8 mouse cellular contexts compared by ENCODE assay signal in the genomic region with DNA sequence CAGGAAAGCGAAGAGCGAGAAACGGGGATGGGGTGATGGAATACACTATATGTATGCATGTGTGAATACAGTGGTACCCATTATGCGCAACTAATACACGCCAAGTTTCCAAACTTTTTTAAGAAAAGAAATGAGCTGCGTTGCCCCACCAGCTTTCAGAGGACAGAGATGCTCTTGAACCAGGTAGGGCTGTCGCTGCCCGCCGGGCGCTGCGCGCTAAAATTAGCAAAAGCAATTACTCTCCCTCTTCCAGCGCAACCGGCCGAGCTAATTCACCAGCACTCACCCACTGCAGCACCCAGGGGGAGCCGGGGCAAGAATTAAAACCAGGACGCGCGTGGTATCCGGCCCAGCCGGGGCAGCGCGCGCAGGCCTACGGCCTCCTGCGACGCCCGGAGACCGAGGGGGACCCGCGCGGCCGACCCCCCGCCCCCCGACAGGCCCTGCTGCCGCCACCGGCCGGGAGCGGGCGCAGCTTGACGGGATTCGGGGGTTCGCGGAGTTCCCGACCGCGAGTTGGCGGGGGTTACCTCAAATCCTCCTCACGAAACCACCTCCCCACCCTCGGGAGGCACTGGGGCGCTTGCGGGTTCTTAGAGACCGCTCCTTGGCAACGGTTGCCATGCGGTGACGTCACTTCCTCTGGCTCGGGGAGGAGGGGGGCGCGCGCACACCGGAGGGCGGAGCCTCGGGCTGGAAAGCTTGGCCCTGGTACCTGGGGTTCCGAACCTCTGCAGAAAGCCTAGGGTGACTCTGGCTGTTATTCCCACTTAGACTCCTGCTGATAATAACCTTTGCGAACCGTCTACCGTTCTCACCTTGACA. TPM values are rescaled to one million over a fixed set of nuclear protein-coding genes. Genes with fewer than 3 reads are reported as not detected.
DNase-seq lines count a peak whose midpoint lies in the region; ATAC-seq and TF ChIP-seq lines count a peak whose summit lies in the region.

A gene (minus strand): TSS at position 611 of the 825 bp plus-strand sequence.

- H3K36me3 ChIP-seq in forebrain, embryonic 11.5 days (ENCODE audit: control insufficient read depth, insufficient read depth, low read length), result no peaks in the 10 kb centered on the region; the same call in 1 of the 2 replicates
- peaks cover 9% of the 10 kb centered on the region; the same call in 1 of the 2 replicates for H3K36me3 ChIP-seq in heart, postnatal 0 days (replicated peaks; ENCODE audit: control insufficient read depth, insufficient read depth, low read length)
- no peaks in the 10 kb centered on the region for H3K36me3 ChIP-seq in liver, embryonic 16.5 days (ENCODE audit: control insufficient read depth, insufficient read depth)
- peaks cover 10% of the 10 kb centered on the region for H3K36me3 ChIP-seq in neural tube, embryonic 13.5 days
- no peaks in the 10 kb centered on the region; the same call in 1 of the 2 replicates for H3K36me3 ChIP-seq in testis, adult 2 months (ENCODE audit: control insufficient read depth, insufficient read depth, low read length)

- no peak for TF ChIP-seq EP300 in heart, postnatal 0 days (IDR thresholded peaks at IDR 0.05; ENCODE audit: low read depth)

- H3K9me3 ChIP-seq in forebrain, embryonic 11.5 days (ENCODE audit: control insufficient read depth, low read length), result no peaks in the 10 kb centered on the region
- H3K9me3 ChIP-seq in heart, postnatal 0 days (replicated peaks; ENCODE audit: control insufficient read depth, low read length), result no peaks in the 10 kb centered on the region
- H3K9me3 ChIP-seq in liver, embryonic 16.5 days (replicated peaks; ENCODE audit: control insufficient read depth, low read length), result no peaks in the 10 kb centered on the region
- H3K9me3 ChIP-seq in neural tube, embryonic 13.5 days, result no peaks in the 10 kb centered on the region

- peak; percentile 78 for TF ChIP-seq POLR2A in testis, adult 2 months (IDR thresholded peaks at IDR 0.05; ENCODE audit: control insufficient read depth, low read depth, low read length)

- peak within 1 kb of the TSS; percentile 76 for H3K4me2 ChIP-seq in forebrain, embryonic 11.5 days (ENCODE audit: low read depth, low read length, severe bottlenecking)
- peak within 1 kb of the TSS; percentile 93 for H3K4me2 ChIP-seq in heart, postnatal 0 days (ENCODE audit: low read depth, low read length)
- H3K4me2 ChIP-seq in liver, embryonic 16.5 days (ENCODE audit: low read depth, low read length), result peak within 1 kb of the TSS; percentile 96
- peak within 1 kb of the TSS; percentile 63 for H3K4me2 ChIP-seq in neural tube, embryonic 13.5 days

- H3K4me1 ChIP-seq in forebrain, embryonic 11.5 days (replicated peaks; ENCODE audit: control insufficient read depth, insufficient read depth, low read length), result no peaks in the 10 kb centered on the region; the same call in 1 of the 2 replicates
- peaks cover 17% of the 10 kb centered on the region; the same call in 1 of the 2 replicates for H3K4me1 ChIP-seq in heart, postnatal 0 days (ENCODE audit: control insufficient read depth, insufficient read depth)
- peaks cover 10% of the 10 kb centered on the region for H3K4me1 ChIP-seq in liver, embryonic 16.5 days (ENCODE audit: control insufficient read depth, low read depth, low read length)
- H3K4me1 ChIP-seq in neural tube, embryonic 13.5 days (replicated peaks), result peaks cover 29% of the 10 kb centered on the region
- 0 out of 2 replicates have a peak, but pooled peaks cover 2% of the 10 kb centered on the region for H3K4me1 ChIP-seq in testis, adult 2 months (ENCODE audit: control insufficient read depth, insufficient read depth, low read length)

- H3K27me3 ChIP-seq in forebrain, embryonic 11.5 days (ENCODE audit: control insufficient read depth, insufficient read depth, low read length), result no peaks in the 10 kb centered on the region
- H3K27me3 ChIP-seq in heart, postnatal 0 days (ENCODE audit: control insufficient read depth, insufficient read depth, low read length), result no peaks in the 10 kb centered on the region
- H3K27me3 ChIP-seq in liver, embryonic 16.5 days (ENCODE audit: control insufficient read depth, insufficient read depth, low read depth, low read length), result peaks cover 8% of the 10 kb centered on the region
- no peaks in the 10 kb centered on the region for H3K27me3 ChIP-seq in neural tube, embryonic 13.5 days
- H3K27me3 ChIP-seq in testis, adult 2 months (ENCODE audit: control insufficient read depth, insufficient read depth, low read length), result no peaks in the 10 kb centered on the region

- H3K4me3 ChIP-seq in forebrain, embryonic 11.5 days (ENCODE audit: low read depth, low read length), result peak within 1 kb of the TSS; percentile 87
- peak within 1 kb of the TSS; percentile 86 for H3K4me3 ChIP-seq in heart, postnatal 0 days (ENCODE audit: low read depth, low read length)
- peak within 1 kb of the TSS; percentile 72 for H3K4me3 ChIP-seq in liver, embryonic 16.5 days (ENCODE audit: low read depth, low read length)
- peak within 1 kb of the TSS; percentile 81 for H3K4me3 ChIP-seq in neural tube, embryonic 13.5 days
- H3K4me3 ChIP-seq in testis, adult 2 months (ENCODE audit: control insufficient read depth, low read depth, low read length), result peak within 1 kb of the TSS; percentile 95

- ATAC-seq in forebrain, embryonic 11.5 days (replicated peaks; ENCODE audit: low FRiP score), result peak; percentile 96
- peak; percentile 94 for ATAC-seq in heart, postnatal 0 days (ENCODE audit: insufficient read depth, low read depth)
- ATAC-seq in liver, embryonic 16.5 days (ENCODE audit: low read depth), result peak; percentile 89
- ATAC-seq in neural tube, embryonic 13.5 days (ENCODE audit: low read depth), result peak; percentile 96

- TF ChIP-seq CTCF in heart, postnatal 0 days (IDR thresholded peaks at IDR 0.05; ENCODE audit: low read depth), result no peak
- TF ChIP-seq CTCF in testis, adult 2 months (IDR thresholded peaks at IDR 0.05; ENCODE audit: control insufficient read depth, insufficient read depth, insufficient replicate concordance, low read depth, low read length), result no peak

- 2% methylated on average over 66 of the region's 67 CpGs for WGBS in forebrain, embryonic 11.5 days
- 3% methylated on average over 62 of the region's 67 CpGs for WGBS in heart, postnatal 0 days
- 5% methylated on average over 52 of the region's 67 CpGs for WGBS in liver, embryonic 16.5 days (ENCODE audit: insufficient replicate concordance)
- 2% methylated on average over 67 of the region's 67 CpGs for WGBS in neural tube, embryonic 13.5 days

- peak within 1 kb of the TSS; percentile 92 for H3K9ac ChIP-seq in forebrain, embryonic 11.5 days (ENCODE audit: low read length)
- peak within 1 kb of the TSS; percentile 85 for H3K9ac ChIP-seq in heart, postnatal 0 days (replicated peaks; ENCODE audit: low read depth, low read length)
- peak within 1 kb of the TSS; percentile 64 for H3K9ac ChIP-seq in liver, embryonic 16.5 days (ENCODE audit: low read depth, low read length)
- peak within 1 kb of the TSS; percentile 96 for H3K9ac ChIP-seq in neural tube, embryonic 13.5 days

- peak; percentile 95 to 96 for DNase-seq in CD8-positive naive resting alpha-beta T cell, adult 2 months (ENCODE audit: low read depth in 2 of 2, low spot score in 2 of 2)
- peak; percentile 88 for DNase-seq in c-Kit-positive CD71-negative TER-119-negative erythroid progenitor cells, embryonic 14.5 days (ENCODE audit: low read depth)
- peak; percentile 97 for DNase-seq in forebrain, embryonic 11.5 days (ENCODE audit: low spot score)
- peak; percentile 87 for DNase-seq in heart, postnatal 0 days (ENCODE audit: low spot score)
- peak; percentile 98 for DNase-seq in kidney, postnatal 4 days

- peak within 1 kb of the TSS; percentile 37; the same call in 1 of the 2 replicates for H3K27ac ChIP-seq in forebrain, embryonic 11.5 days (ENCODE audit: low read depth, low read length)
- peak within 1 kb of the TSS; percentile 95 for H3K27ac ChIP-seq in heart, postnatal 0 days (ENCODE audit: low read depth)
- H3K27ac ChIP-seq in liver, embryonic 16.5 days (ENCODE audit: low read length), result no peak within 1 kb of the TSS
- H3K27ac ChIP-seq in neural tube, embryonic 13.5 days (replicated peaks), result peak within 1 kb of the TSS; percentile 94
- peak within 1 kb of the TSS; percentile 94 for H3K27ac ChIP-seq in testis, adult 2 months (ENCODE audit: control insufficient read depth, insufficient read depth, low read depth, low read length)

RNA-seq across cellular contexts. Expression of the gene that starts here (rescaled TPM):
- 49.4 TPM in 2 replicates for polyA plus RNA-seq in forebrain, embryonic 11.5 days (2014; fragmentation: Nextera tagmentation; extraction: Ambion mirVana)
- 36.3 and 43.8 TPM in 2 replicates for total RNA-seq in heart, postnatal 0 days (2014; rRNA removed; ENCODE audit: low replicate concordance)
- 50.3 and 51.6 TPM in 2 replicates for polyA plus RNA-seq in heart, postnatal 0 days (2015; fragmentation: Nextera tagmentation; extraction: Ambion mirVana)
- 1.9 and 2.2 TPM in 2 replicates for polyA plus RNA-seq in liver, embryonic 16.5 days (2015; fragmentation: Nextera tagmentation; extraction: Ambion mirVana)
- 54.0 and 57.8 TPM in 2 replicates for polyA plus RNA-seq in neural tube, embryonic 13.5 days (2015; fragmentation: Nextera tagmentation; extraction: Ambion mirVana)
- polyA plus RNA-seq in testis, adult 2 months (2012; rRNA removed), result 21.6 and 30.8 TPM in 2 replicates
